Mouse (Mus musculus) cerebellum, adult 2 months (tissue): ENCODE results near the gene Coro2b. TPM values are rescaled to one million over a fixed set of nuclear protein-coding genes. Genes with fewer than 3 reads are reported as not detected.
A peak's percentile ranks its signal among the peaks of the same experiment; 100 is the strongest.

Experiments
- DNase-seq, 2 experiments: peaks; one replicate each; pipeline ENCODE4 v3.0.0; 2021
- H3K27ac ChIP-seq: fragments of 200-500 bp; 2 replicates; pipeline ENCODE4 v1.5.1; 2012; ENCODE audit warnings: low read length, control low read depth, inconsistent platforms; ENCODE audit not compliant: insufficient read depth
- H3K27me3 ChIP-seq: fragments of 200-500 bp; 2 replicates; pipeline ENCODE4 v1.6.1; 2012; ENCODE audit warnings: inconsistent platforms, mild to moderate bottlenecking, low read length, moderate library complexity; ENCODE audit not compliant: control insufficient read depth, insufficient read depth
- H3K4me1 ChIP-seq: fragments of 200-500 bp; 2 replicates; pipeline ENCODE4 v1.6.1; 2011; ENCODE audit warnings: low read length; ENCODE audit not compliant: control insufficient read depth, insufficient read depth
- H3K4me3 ChIP-seq: fragments of 200-500 bp; replicated peaks from 2 replicates; pipeline ENCODE3; 2011; ENCODE audit warnings: mild to moderate bottlenecking, low read depth, low read length, control low read depth; ENCODE audit not compliant: insufficient read depth
- CTCF ChIP-seq: fragments of 200-500 bp; IDR thresholded peaks from 2 replicates; pipeline ENCODE4 v1.5.1; 2011; ENCODE audit warnings: low read depth, mild to moderate bottlenecking, control low read depth, low read length, moderate library complexity, borderline replicate concordance; ENCODE audit not compliant: insufficient read depth
- POLR2A ChIP-seq: fragments of 200-500 bp; IDR thresholded peaks from 2 replicates; pipeline ENCODE4 v1.6.1; 2011; ENCODE audit warnings: low read length, control low read depth, borderline replicate concordance; ENCODE audit not compliant: insufficient read depth
- WGBS: fragments of 180-500 bp; shearing (Covaris S2); methylation state at CpG from one replicate; pipeline ENCODE4 v1.1.7; 2018; 5-methylcytosine and 5-hydroxymethylcytosine counted together
- polyA plus RNA-seq: library from polyadenylated mRNA; depleted of rRNA; stranded (reverse); fragments of >200 nt; gene quantifications from 2 replicates; pipeline ENCODE4 v1.2.3, GENCODE M21; 2012

Coro2b gene
- polyA plus RNA-seq, 1 experiment: 210 TPM

GRCm38 (mm10) chr9:62526858-62527257, 10.0 kb downstream of the Coro2b start:
- WGBS: 8% methylated on average over 8 of the region's 8 CpGs
- DNase-seq: no peak
- H3K27ac ChIP-seq: peak overlapping the region; percentile 77
- TF ChIP-seq POLR2A (no peak), CTCF (no peak)
- H3K4me1 ChIP-seq: peaks cover 94% of the 10 kb centered on the region
- H3K27me3 ChIP-seq: no peaks in the 10 kb centered on the region
- no peak overlapping the region for H3K4me3 ChIP-seq

DNA sequence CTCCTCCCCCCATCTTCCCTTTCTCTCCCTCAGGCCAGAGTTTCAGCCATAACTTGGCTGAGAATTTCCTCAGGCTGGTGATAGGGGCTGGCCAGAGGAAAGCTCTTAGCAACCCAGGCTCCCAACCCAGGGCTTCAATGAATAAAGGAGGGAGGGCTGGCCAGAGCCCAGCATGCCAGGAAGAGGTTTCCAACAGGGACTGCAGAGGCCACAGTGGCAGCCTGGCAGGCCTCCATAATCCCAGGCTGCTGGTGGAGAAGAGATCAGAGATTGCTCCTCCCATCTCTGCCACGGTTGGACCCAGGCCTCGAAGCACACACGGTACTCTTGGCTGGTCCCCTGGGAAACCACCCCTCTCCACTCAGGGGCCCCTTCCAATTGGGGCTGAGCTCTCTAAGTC, 10.4 kb downstream of the Coro2b start:
- Histone ChIP-seq H3K4me1 (peaks cover 94% of the 10 kb centered on the region), H3K27ac (peak overlapping the region; percentile 77)
- peak; percentile 81 to 88 for DNase-seq

DNA sequence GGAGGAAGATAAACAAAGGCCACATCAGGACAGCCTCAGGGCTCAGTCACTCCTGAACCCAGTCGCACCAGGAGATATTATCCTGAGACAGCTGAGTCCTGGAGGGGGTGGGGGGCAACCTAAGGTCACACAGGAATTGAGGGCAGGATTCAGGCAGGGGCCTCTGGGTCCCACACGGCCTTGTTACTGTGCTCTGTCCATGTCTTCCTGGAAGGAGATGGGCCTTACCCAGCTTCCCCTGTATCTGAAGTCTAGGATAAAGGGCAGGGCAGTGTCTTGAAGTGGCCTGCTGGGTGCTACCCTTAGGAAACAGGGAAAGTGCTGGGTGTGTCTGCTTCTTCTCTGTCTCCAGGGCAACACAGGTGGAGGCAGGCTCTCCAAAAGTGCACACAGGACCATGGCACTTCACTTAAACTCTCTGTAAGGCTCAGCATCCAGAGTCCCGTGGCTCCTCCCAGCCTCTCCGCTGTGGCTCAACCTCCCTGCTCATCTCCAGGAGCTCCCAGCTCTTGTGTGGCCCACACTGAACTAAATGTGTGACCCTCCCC, 12.0 kb downstream of the Coro2b start:
- DNase-seq: no peak
- no peak overlapping the region for H3K4me3 ChIP-seq
- TF ChIP-seq CTCF (no peak), POLR2A (no peak)
- 38% methylated on average over 4 of the region's 4 CpGs for WGBS
- H3K4me1 ChIP-seq: peaks cover 96% of the 10 kb centered on the region
- peak overlapping the region; percentile 3; the same call in 1 of the 2 replicates for H3K27ac ChIP-seq
- no peaks in the 10 kb centered on the region for H3K27me3 ChIP-seq

More for the DNA sequence above, 10.4 kb downstream of the Coro2b start:
- H3K4me3 ChIP-seq: no peak overlapping the region
- 3% methylated on average over 3 of the region's 3 CpGs for WGBS
- H3K27me3 ChIP-seq: no peaks in the 10 kb centered on the region
- TF ChIP-seq CTCF: no peak

GRCm38 (mm10) chr9:62522791-62523471, 13.9 kb downstream of the Coro2b start:
- Histone ChIP-seq H3K27ac (peak overlapping the region; percentile 56), H3K4me3 (no peak overlapping the region), H3K4me1 (peaks cover 96% of the 10 kb centered on the region), H3K27me3 (no peaks in the 10 kb centered on the region)
- TF ChIP-seq POLR2A (no peak), CTCF (no peak)
- DNase-seq: no peak
- WGBS: 30% methylated on average over 15 of the region's 15 CpGs

GRCm38 (mm10) chr9:62522211-62522610, 14.6 kb downstream of the Coro2b start:
- no peak for DNase-seq
- H3K4me1 ChIP-seq: peaks cover 96% of the 10 kb centered on the region
- TF ChIP-seq CTCF: no peak
- no peak for TF ChIP-seq POLR2A
- no peak overlapping the region for H3K4me3 ChIP-seq
- no peaks in the 10 kb centered on the region for H3K27me3 ChIP-seq
- H3K27ac ChIP-seq: peak overlapping the region; percentile 56
- WGBS: 27% methylated on average over 5 of the region's 5 CpGs

DNA sequence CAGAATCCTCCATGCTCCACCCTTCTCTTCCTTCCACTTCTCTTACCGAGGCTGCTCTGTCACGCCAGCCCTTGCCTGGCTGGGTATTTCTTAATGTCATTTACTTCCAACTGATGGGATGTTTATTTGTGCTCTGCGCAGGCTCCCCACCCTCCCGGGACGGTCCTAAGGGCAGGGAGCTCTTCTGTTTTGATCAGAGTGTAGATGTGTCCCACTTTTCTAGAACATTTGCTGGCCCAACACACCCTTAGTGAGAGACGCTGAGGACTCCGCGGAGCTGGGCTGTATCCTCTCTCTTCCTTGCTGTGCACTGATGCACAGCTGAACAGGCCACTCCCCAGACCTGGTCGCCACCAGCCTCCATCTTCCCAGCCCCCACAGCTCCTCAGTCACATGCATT, 15.3 kb downstream of the Coro2b start:
- Histone ChIP-seq H3K4me3 (no peak overlapping the region), H3K27me3 (no peaks in the 10 kb centered on the region), H3K27ac (peak overlapping the region; percentile 36), H3K4me1 (peaks cover 96% of the 10 kb centered on the region)
- TF ChIP-seq POLR2A (no peak), CTCF (no peak)
- DNase-seq: no peak
- 15% methylated on average over 9 of the region's 9 CpGs for WGBS

GRCm38 (mm10) chr9:62520933-62521332, 15.9 kb downstream of the Coro2b start:
- H3K27me3 ChIP-seq: no peaks in the 10 kb centered on the region
- WGBS: 19% methylated on average over 9 of the region's 9 CpGs
- peak overlapping the region; percentile 19 for H3K4me3 ChIP-seq
- peak overlapping the region; percentile 36 for H3K27ac ChIP-seq
- H3K4me1 ChIP-seq: peaks cover 96% of the 10 kb centered on the region
- no peak for DNase-seq
- TF ChIP-seq CTCF (no peak), POLR2A (no peak)
